Comparison of ENCODE assay signal across 21 mouse cellular contexts in the genomic region with DNA sequence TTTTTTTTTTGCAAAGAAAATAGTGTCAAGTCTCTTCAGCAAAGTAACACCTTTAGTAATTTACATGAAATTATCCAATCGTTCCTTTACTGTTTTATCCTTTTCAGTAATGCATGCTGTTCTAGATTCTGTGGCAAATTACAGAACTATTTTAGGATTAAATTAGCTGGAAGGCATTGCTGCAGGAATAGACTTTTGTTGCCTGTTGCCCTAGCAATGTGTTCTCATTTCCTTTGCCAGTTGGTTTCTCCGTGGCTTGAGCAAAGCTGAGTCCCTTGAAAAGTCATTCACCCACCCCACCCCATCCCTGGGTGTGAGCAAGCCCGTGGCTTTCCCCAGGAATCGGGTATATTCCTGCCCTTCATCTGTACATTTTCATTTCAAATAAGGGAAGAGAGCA.
DNase-seq lines count a peak whose midpoint lies in the region; ATAC-seq and TF ChIP-seq lines count a peak whose summit lies in the region.
"Had no signal": no experiment of that assay in that cellular context is flagged by ENCODE, and none has a peak within 500 bp of the region (broad histone marks: within the 10 kb centered on the region; RNA-seq: fewer than 3 reads in every experiment).

No protein-coding gene starts in this region.

- H3K4me3 ChIP-seq in stomach, postnatal 0 days (ENCODE audit: low read depth, low read length): no peak overlapping the region
- H3K4me3 ChIP-seq: forebrain, embryonic 12.5 days; heart, embryonic 15.5 days; liver, embryonic 13.5 days; midbrain, embryonic 12.5 days; stomach, embryonic 15.5 days had no signal

- no peaks in the 10 kb centered on the region for H3K9me3 ChIP-seq in stomach, postnatal 0 days (ENCODE audit: control insufficient read depth, low read length)
- H3K9me3 ChIP-seq: forebrain, embryonic 12.5 days; heart, embryonic 15.5 days; liver, embryonic 13.5 days; midbrain, embryonic 12.5 days; stomach, embryonic 15.5 days had no signal

- no peaks in the 10 kb centered on the region for H3K27me3 ChIP-seq in stomach, postnatal 0 days (ENCODE audit: control insufficient read depth, insufficient read depth, low read length)
- H3K27me3 ChIP-seq: forebrain, embryonic 12.5 days; heart, embryonic 15.5 days; liver, embryonic 13.5 days; midbrain, embryonic 12.5 days; Patski; stomach, embryonic 15.5 days had no signal

- ATAC-seq in stomach, postnatal 0 days (ENCODE audit: low FRiP score, low TSS enrichment): no peak
- ATAC-seq: inflammation-experienced regulatory T-cells, adult 6 months; Patski had no signal

- H3K4me1 ChIP-seq in stomach, postnatal 0 days (replicated peaks; ENCODE audit: control insufficient read depth, insufficient read depth): no peaks in the 10 kb centered on the region
- H3K4me1 ChIP-seq: forebrain, embryonic 12.5 days; heart, embryonic 15.5 days; liver, embryonic 13.5 days; midbrain, embryonic 12.5 days; stomach, embryonic 15.5 days had no signal

- TF ChIP-seq CTCF in stomach, postnatal 0 days (IDR thresholded peaks at IDR 0.05; ENCODE audit: low read depth): no peak

- no peak overlapping the region for H3K27ac ChIP-seq in stomach, postnatal 0 days (replicated peaks)
- H3K27ac ChIP-seq: forebrain, embryonic 12.5 days; heart, embryonic 15.5 days; hindbrain, embryonic 14.5 days; liver, embryonic 13.5 days; midbrain, embryonic 12.5 days; stomach, embryonic 15.5 days had no signal

- WGBS in stomach, postnatal 0 days: 66% methylated on average over 4 of the region's 4 CpGs

- TF ChIP-seq EP300 in stomach, postnatal 0 days (optimal IDR thresholded peaks at IDR 0.05): no peak

- no peak overlapping the region for H3K9ac ChIP-seq in stomach, postnatal 0 days (ENCODE audit: low read length)
- H3K9ac ChIP-seq: forebrain, embryonic 12.5 days; heart, embryonic 15.5 days; hindbrain, embryonic 14.5 days; liver, embryonic 13.5 days; lung, embryonic 14.5 days; midbrain, embryonic 12.5 days; stomach, embryonic 15.5 days had no signal

- H3K36me3 ChIP-seq in stomach, postnatal 0 days (ENCODE audit: control insufficient read depth, insufficient read depth, low read length): no peaks in the 10 kb centered on the region
- H3K36me3 ChIP-seq: forebrain, embryonic 12.5 days; heart, embryonic 15.5 days; liver, embryonic 13.5 days; midbrain, embryonic 12.5 days; stomach, embryonic 15.5 days had no signal

- DNase-seq in layer of hippocampus, adult 11-12 months (ENCODE audit: low spot score): peak; percentile 28
- DNase-seq in layer of hippocampus, adult 9-10 months (ENCODE audit: low spot score): no peak
- peak; percentile 42 for DNase-seq in right cerebral cortex, adult 2 months (ENCODE audit: low spot score in 2 of 2)
- DNase-seq in right cerebral cortex, postnatal 4 days: no peak
- DNase-seq in left cerebral cortex, adult 9 months (ENCODE audit: low spot score in 2 of 2): peak; percentile 32 to 33
- no peak for DNase-seq in stomach, postnatal 0 days (ENCODE audit: low spot score)
- no peak for DNase-seq in spleen, postnatal 10 days (ENCODE audit: low spot score in 2 of 2)
- DNase-seq: adrenal gland, adult 2 months; cerebellum, adult 18-20 months; cerebellum, postnatal 14 days; heart, postnatal 36 days; kidney, adult 18-20 months; liver, embryonic 13.5 days; lung, embryonic 14.5 days had no signal

- H3K4me2 ChIP-seq in stomach, postnatal 0 days (replicated peaks; ENCODE audit: low read depth): no peak overlapping the region
- H3K4me2 ChIP-seq: forebrain, embryonic 12.5 days; heart, embryonic 15.5 days; hindbrain, embryonic 14.5 days; liver, embryonic 13.5 days; lung, embryonic 14.5 days; midbrain, embryonic 12.5 days; stomach, embryonic 15.5 days had no signal

Comparison
In these comparisons a context has a peak if more than half of its experiments do, and no peak if none do; other contexts are left out.
1. DNase-seq: peak in layer of hippocampus, adult 11-12 months (single experiment), right cerebral cortex, adult 2 months (2 of 2) and left cerebral cortex, adult 9 months (2 of 2); none in layer of hippocampus, adult 9-10 months (single experiment), right cerebral cortex, postnatal 4 days (single experiment), stomach, postnatal 0 days (single experiment) and spleen, postnatal 10 days (0 of 2).